Mouse (Mus musculus): ENCODE data around the gene 1700030K09Rik.

Gene 1700030K09Rik

GRCm38 (mm10) chr8:72504637-72505314, 61.1 kb downstream of the 1700030K09Rik start:
- DNase-seq (ENCODE audit: low spot score in 2 of 2) = no peak

GRCm38 (mm10) chr8:72507505-72507904, 63.8 kb downstream of the 1700030K09Rik start:
- no peak for DNase-seq (ENCODE audit: low spot score in 2 of 2)
